Mouse (Mus musculus) C2C12 (cell line): ENCODE data around the gene Dhx8.

Experiments used
- CTCF ChIP-seq: IDR thresholded peaks from one replicate; pipeline ENCODE4 v1.5.1; 2011; ENCODE audit not compliant: control insufficient read depth, insufficient read depth, insufficient read length
- USF1 ChIP-seq: IDR thresholded peaks from one replicate; pipeline ENCODE4 v1.6.1; 2011; ENCODE audit warnings: low read depth, mild to moderate bottlenecking, control low read depth, moderate library complexity

- TF ChIP-seq USF1 (no peak), CTCF (no peak)
These were observed 25.7 kb downstream of the Dhx8 start for GRCm38 (mm10) chr11:101758431-101758830.
